Mouse (Mus musculus) T-helper 17 cell (primary cell): ENCODE data around the gene Ifitm10.
"Not testable (repeated sequence)": the region's sequence is repeated elsewhere in the genome, so short reads cannot be mapped to it uniquely, and the experiment has no call there.

Experiments used
- in situ Hi-C, 2 experiments: fragments of 300-600 bp; cut with MboI, MseI; formaldehyde crosslinking; loops; 1 replicate in 1 of 2; 2 replicates in 1 of 2; pipeline ENCODE4 v1.15.1; 2025; ENCODE audit warnings: high pct_unique_total_duplicates in 2 of 2

Ifitm10 gene

GRCm38 (mm10) chr7:142282847-142283246 lies 90.7 kb downstream of the Ifitm10 start:
- in situ Hi-C loops: loop anchor here in 1 of 2 experiments (10.0 kb wide), 1 partner anchor 1238 kb away; no protein-coding TSS in a partner anchor

DNA sequence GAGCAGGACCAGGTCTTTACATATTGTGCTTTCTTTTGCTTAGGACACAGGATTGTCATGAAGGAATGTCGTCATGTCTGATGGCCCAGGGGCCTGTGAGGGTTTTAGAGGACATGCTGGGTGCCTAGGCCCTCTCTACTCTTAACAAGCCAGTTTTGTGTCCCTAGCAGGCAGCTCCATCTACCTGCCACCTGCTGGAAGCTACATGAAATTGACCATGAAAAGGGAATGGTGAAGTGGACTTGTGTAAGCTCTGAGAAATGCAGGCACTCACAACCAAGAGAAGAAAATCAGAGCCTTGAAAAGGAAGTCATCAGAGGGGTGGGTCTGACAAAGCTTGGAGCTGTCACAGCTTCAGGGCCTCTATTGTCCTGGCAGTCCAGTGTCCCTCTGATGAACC lies 94.3 kb downstream of the Ifitm10 start:
- in situ Hi-C loops: not testable (repeated sequence)

GRCm38 (mm10) chr7:142278183-142278582 lies 95.4 kb downstream of the Ifitm10 start:
- in situ Hi-C loops: not testable (repeated sequence)
